Mouse (Mus musculus) layer of hippocampus, postnatal 25 days (tissue): ENCODE results near the gene Msantd1. TPM values are rescaled to one million over a fixed set of nuclear protein-coding genes. Genes with fewer than 3 reads are reported as not detected.

Experiments used
- DNase-seq, 2 experiments: peaks; one replicate each; pipeline ENCODE4 v3.0.0; 2022; ENCODE audit warnings: mixed read lengths in 2 of 2, low spot score in 1 of 2; ENCODE audit errors: extremely low spot score in 1 of 2
- total RNA-seq, 2 experiments: library from RNA; stranded (reverse); gene quantifications; 2 replicates each; pipeline ENCODE4 v1.2.3; 2021

Gene Msantd1
- total RNA-seq, 2 experiments from 2014 or later = 7.0 to 7.4 TPM

DNA sequence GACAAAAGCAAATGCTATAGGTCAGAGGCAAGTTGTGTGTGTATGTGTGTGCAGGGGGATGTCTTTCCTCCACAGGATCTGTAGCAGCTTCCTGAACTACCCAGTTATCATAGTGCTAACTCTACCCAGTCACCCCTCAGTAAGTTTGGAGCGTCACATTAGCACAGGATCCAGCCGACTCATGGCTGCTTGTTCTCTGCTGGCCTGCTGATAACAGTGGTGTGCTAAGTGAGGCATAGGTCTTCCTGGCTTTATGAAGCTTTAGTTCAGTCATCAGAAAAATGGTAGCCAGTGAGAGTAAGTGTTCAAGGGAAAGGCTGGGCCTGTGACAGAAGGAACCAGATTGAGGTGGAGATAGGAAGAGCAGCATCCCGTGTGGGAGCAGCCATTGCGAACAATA, 16.1 kb downstream of the Msantd1 start:
- no peak for DNase-seq

DNA sequence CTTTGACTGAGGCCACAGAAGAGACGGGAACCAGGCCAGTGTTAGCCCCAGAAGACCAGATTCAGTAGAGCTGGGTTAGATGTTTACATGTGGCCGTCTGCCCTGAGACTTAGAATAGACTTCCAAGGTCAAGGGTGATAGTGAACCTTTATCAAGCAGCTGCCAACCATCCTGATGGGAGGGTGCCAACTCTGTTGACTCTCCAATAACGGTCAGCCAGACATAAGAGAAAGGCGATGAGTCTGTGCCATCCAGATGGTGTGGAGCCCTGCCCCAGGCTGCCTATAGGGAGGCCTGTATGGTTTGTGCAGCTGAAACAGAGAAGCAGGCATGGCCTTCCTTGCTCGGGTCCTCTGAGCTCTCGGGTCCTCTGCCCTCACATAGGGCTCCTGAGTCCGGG, 16.7 kb downstream of the Msantd1 start:
- DNase-seq = no peak

DNA sequence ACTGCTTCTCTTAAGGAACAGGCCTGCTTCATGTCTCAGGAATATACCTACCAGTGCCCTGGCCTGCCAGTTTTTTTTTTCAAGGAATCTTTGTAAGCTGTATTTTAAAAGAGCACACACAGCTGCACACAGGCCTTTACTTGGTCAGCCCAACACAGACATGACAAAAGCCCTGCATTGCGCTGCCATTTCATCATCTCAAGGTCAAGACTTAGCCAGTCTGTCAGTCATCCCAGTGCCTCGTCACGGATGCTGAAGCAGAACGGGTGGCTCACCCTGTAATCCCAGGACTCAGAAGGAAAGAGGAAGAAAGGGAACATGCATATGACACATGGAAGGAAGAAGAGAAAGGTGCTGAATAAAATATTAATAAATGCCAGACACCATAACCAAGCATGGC, 19.8 kb downstream of the Msantd1 start:
- no peak for DNase-seq

DNA sequence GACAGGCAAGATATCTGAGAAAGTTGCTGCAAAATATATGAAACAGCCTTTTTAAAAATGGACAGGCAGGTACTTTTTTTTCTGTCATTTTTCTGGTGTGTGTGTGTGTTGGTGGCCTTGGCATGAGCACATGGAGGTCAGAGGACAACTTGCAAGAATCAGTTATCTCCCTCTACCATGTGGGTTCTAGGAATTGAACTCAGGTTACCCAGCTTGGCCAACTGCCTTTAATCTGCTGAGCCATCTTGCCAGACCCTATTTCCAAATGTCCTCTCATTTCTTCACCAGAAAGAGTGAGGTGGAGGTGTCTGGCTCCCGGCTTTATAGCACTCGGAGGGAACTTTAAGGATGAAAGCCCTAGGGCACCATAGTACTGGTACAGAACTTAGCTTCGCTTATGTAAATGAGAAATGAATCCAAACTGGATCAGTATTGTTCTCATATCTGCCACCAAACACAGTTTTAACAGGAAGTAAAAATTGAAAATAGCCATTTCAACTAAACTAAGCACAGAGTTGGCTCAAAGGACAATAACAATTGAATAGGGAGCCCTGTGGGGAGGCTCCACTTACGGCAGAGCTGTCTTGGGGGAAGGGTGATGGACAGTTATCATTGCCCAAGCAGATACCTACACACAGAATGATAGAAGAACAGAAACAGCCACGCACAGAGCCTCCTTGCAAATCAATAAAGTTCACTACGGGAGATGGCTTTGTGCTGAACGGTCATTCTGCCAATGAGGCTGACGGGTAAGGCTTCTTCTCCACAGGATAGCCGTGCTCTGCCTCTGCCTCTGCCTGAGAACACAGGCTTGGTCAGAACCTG, 22.6 kb downstream of the Msantd1 start:
- DNase-seq = no peak

DNA sequence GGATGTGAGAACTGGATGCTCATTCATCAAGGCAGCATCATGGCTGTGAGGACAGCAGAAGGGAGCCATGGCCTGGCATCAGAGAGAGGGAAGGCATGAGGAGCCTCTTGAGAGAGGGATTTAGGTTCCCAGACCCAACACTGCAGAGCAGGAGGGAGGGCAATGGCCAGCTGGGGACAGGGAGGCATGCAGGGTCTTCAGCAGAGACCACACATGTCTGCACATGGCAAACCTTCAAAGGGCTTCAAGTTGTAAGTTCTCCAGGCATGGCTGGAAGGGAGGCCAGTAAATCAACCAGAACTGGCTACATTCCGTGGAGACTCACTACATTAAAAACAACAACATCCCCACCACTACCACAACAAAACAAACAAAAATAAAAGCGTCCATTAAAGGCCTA, 23.3 kb downstream of the Msantd1 start:
- DNase-seq = no peak

- DNase-seq = no peak
Observed at GRCm38 (mm10) chr5:34931516-34932457, 24.0 kb downstream of the Msantd1 start.

GRCm38 (mm10) chr5:34932458-34932806, 24.6 kb downstream of the Msantd1 start:
- no peak for DNase-seq

DNA sequence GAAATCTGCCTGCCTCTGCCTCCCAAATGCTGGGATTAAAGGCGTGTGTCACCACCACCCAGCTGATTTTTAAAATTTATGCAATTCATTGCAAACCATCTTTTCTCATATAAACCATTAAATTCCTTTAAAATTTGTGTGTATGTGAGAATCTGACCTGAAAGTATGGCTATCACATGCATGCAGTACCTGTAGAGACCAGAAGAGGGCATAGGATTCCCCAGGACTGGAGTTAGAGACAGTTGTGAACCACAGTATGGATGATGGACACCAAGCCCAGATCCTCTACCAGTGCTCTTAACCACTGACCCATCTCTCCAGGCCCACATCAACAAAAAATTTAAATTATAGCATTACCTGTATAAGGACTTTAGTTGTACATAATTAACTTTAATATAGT, 25.6 kb downstream of the Msantd1 start:
- DNase-seq = no peak

DNA sequence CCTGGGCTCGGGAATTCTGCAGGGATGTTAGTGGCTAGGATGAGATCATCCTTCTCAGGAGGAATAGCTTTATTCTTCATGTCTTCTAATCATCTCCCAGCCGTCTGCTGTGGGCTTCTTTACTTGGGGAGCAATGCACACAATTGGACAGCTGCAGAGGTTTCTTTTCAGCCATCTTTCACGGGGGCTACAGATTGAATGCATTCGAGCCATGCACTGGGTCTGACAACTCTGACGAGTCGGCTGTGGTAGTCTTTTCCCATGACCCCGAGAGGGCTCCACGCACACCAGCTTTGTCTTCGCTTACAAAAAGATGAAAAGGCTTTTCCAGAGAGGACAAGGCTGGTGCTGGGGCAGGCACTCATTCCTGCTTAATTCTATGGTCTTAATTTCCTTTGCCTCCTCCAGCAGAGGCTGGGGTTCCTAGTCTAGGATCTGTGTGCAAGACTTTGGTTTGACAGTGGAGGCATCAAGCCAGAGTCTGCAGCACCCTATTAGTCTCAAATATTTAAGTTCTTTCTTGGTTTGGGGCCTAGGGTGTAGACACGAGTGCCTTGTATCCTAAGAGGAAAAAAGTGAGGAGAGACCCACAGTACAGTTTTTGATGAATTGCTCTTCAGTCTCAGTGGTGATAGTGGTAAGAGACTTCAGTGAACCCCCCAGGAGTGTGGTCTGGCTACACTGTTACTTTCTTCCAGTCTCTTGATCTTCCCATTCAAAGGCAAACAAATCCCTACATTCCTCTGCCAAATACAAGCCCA, 34.1 kb downstream of the Msantd1 start:
- no peak for DNase-seq

GRCm38 (mm10) chr5:34943428-34943827, 35.6 kb downstream of the Msantd1 start:
- no peak for DNase-seq

GRCm38 (mm10) chr5:34948861-34949760, 41.3 kb downstream of the Msantd1 start, which contains the start of gene Rgs12:
Gene Rgs12, plus strand, starts transcription at chr5:34949445.
- DNase-seq = peak in 1 of 2 experiments; percentile 40

DNA sequence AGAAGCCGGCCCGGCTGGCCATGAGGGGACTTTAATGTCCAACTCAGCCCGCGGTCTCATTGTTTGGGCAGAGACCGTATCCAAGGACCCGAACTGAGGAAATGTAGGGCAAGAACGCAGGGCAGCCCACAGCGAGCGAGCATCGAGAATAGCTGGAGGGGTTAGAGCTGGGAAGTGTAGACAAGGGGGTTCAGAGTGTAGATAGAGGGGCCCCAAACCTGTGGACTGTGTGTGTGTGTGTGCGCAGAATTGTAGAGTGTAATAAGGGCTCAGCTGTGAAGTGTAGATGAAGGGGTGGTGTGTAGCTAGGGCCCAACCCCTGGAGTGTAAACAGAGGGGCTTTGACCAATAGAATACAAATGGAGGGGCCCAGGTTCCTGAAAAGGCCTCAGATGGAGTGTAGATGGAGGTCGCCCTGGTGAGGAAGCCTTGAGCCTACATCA, 42.0 kb downstream of the Msantd1 start:
- DNase-seq = no peak

- DNase-seq = no peak
Observed at GRCm38 (mm10) chr5:34950486-34951160, 42.8 kb downstream of the Msantd1 start.

GRCm38 (mm10) chr5:34951161-34951834, 43.5 kb downstream of the Msantd1 start:
- DNase-seq = peak in 1 of 2 experiments; percentile 29

GRCm38 (mm10) chr5:34954508-34954907, 46.7 kb downstream of the Msantd1 start:
- no peak for DNase-seq

DNA sequence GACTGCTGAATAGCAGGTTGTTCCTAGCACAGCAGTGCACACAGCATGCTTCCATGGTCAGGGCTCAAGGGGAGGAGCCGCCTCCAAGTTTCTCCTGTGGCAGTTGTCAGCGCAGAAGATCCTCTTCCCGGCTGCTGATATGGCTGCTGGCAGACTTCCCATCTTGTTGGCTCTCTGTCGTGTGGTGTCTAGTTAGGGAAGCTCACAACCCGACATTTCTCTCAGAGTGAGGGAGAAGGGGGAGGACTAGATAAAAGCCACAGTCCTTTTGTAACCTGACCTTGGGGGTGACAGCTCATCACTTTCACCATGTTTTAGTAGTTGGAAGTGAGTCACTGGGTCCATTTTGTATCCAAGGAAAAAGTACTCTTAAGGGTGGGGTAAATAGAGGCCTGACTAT, 47.8 kb downstream of the Msantd1 start:
- DNase-seq = no peak

DNA sequence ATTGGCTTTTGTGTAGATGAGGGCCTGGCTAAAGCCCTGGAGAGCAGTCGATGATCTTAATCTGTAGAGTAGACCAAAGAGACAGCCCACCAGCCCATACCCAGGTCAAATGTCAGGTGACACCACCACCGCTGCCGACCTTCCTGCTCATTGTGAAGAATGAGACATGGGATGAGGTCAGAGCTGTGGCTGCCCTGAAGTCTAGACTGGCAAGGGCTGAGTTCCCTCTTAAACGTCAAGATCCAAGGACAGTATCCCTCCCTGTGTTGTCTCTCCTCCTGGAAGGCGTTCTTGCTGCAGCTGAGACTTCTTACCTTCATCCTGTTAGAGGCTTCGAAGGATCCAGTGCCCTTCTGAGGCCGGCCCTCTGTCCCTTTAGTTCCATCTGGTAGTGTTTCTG, 48.3 kb downstream of the Msantd1 start:
- no peak for DNase-seq

DNA sequence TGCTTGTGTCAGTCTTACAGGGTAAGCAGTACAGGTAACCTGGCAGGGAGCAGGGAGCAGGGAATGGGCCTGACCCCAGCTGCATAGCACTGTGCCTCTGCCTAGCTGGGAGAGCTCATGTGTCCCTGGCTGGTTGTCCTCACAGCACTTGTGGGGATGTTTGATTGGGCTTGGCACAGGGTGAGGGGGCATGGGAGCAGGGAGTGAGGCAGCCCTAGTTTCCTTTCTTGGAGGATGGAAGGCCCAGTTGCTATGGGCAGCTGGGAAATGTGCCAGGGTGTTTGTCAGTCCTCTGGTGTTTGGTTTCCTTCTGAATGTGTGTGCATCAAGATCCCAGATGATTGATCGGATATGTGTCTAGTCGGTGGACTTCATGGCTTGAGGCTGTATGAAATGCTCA, 49.2 kb downstream of the Msantd1 start:
- DNase-seq = peak in 1 of 2 experiments; percentile 20
